21 mouse cellular contexts compared by ENCODE assay signal in genomic region chr3:95136336-95136735, GRCm38 (mm10). TPM values are rescaled to one million over a fixed set of nuclear protein-coding genes. Genes with fewer than 3 reads are reported as not detected.
DNase-seq lines count a peak whose midpoint lies in the region; ATAC-seq and TF ChIP-seq lines count a peak whose summit lies in the region.
"Had no signal": no experiment of that assay in that cellular context is flagged by ENCODE, and none has a peak within 500 bp of the region (broad histone marks: within the 10 kb centered on the region; RNA-seq: fewer than 3 reads in every experiment).

No protein-coding gene starts in this region.

- peak overlapping the region; percentile 45 for H3K9ac ChIP-seq in MEL (ENCODE audit: control insufficient read depth, low read depth, low read length, poor library complexity, severe bottlenecking)
- H3K9ac ChIP-seq in liver, embryonic 16.5 days (ENCODE audit: low read depth, low read length), result no peak overlapping the region
- H3K9ac ChIP-seq: embryonic facial prominence, embryonic 15.5 days; hindbrain, embryonic 14.5 days; intestine, embryonic 15.5 days; midbrain, embryonic 15.5 days; neural tube, embryonic 12.5 days had no signal

- peaks cover 12 to 25% of the 10 kb centered on the region in 2 experiments for H3K4me1 ChIP-seq in MEL (ENCODE audit: control insufficient read depth in 1 of 2, insufficient read depth in 2 of 2, low read length in 2 of 2)
- peaks cover 26% of the 10 kb centered on the region for H3K4me1 ChIP-seq in liver, embryonic 16.5 days (ENCODE audit: control insufficient read depth, low read depth, low read length)

- H3K79me2 ChIP-seq in MEL (ENCODE audit: control insufficient read depth, insufficient read depth, low read length, poor library complexity), result peaks cover 11% of the 10 kb centered on the region

- peak overlapping the region; percentile 79 for H3K27ac ChIP-seq in MEL (ENCODE audit: control insufficient read depth, low read depth, low read length)
- H3K27ac ChIP-seq in liver, embryonic 16.5 days (ENCODE audit: low read length), result peak overlapping the region; percentile 9
- H3K27ac ChIP-seq: embryonic facial prominence, embryonic 15.5 days; heart, embryonic 10.5 days; hindbrain, embryonic 14.5 days; intestine, embryonic 15.5 days; kidney, postnatal 0 days; midbrain, embryonic 15.5 days; neural tube, embryonic 12.5 days had no signal

- 46% methylated on average over 3 of the region's 3 CpGs for WGBS in liver, embryonic 16.5 days (ENCODE audit: insufficient replicate concordance)

- H3K27me3 ChIP-seq in MEL (ENCODE audit: control insufficient read depth in 1 of 2, insufficient read depth in 2 of 2, low read length in 2 of 2), result no peaks in the 10 kb centered on the region
- H3K27me3 ChIP-seq in liver, embryonic 16.5 days (ENCODE audit: control insufficient read depth, insufficient read depth, low read depth, low read length), result no peaks in the 10 kb centered on the region
- H3K27me3 ChIP-seq: embryonic facial prominence, embryonic 15.5 days; intestine, embryonic 15.5 days; midbrain, embryonic 15.5 days; neural tube, embryonic 12.5 days had no signal

- no peaks in the 10 kb centered on the region for H3K9me3 ChIP-seq in MEL (replicated peaks; ENCODE audit: insufficient read depth, low read length)
- no peaks in the 10 kb centered on the region for H3K9me3 ChIP-seq in liver, embryonic 16.5 days (replicated peaks; ENCODE audit: control insufficient read depth, low read length)
- H3K9me3 ChIP-seq: embryonic facial prominence, embryonic 15.5 days; heart, embryonic 10.5 days; intestine, embryonic 15.5 days; midbrain, embryonic 15.5 days; neural tube, embryonic 12.5 days had no signal

- DNase-seq in lung, postnatal 36 days, result peak; percentile 39
- no peak for DNase-seq in lung, postnatal 4 days
- DNase-seq in A20 (ENCODE audit: low read depth, low spot score), result peak; percentile 47
- DNase-seq in MEL (ENCODE audit: low read depth, low spot score), result peak; percentile 63
- no peak for DNase-seq in layer of hippocampus, postnatal 25 days (ENCODE audit: extremely low spot score in 1 of 2, low spot score in 1 of 2)
- DNase-seq in layer of hippocampus, adult 9-11 months, result no peak
- DNase-seq: adrenal gland, postnatal 14 days; cerebellum, adult 8-10 months; gastrocnemius, postnatal 10 days; heart, postnatal 14 days; left cerebral cortex, postnatal 4 days; lung, adult 2 months; right cerebral cortex, postnatal 25 days had no signal

- TF ChIP-seq CTCF in MEL (IDR thresholded peaks at IDR 0.05 in 2 of 3, conservative IDR thresholded peaks at IDR 0.05 in 1 of 3; ENCODE audit: control insufficient read depth in 1 of 3, insufficient read depth in 1 of 3, low read depth in 2 of 3, low read length in 3 of 3, poor library complexity in 1 of 3, severe bottlenecking in 1 of 3), result no peak

- peak overlapping the region; percentile 55 to 86 for H3K4me3 ChIP-seq in MEL (ENCODE audit: control insufficient read depth in 1 of 2, insufficient read depth in 1 of 2, low read depth in 2 of 2, low read length in 2 of 2)
- H3K4me3 ChIP-seq in liver, embryonic 16.5 days (ENCODE audit: low read depth, low read length), result no peak overlapping the region
- H3K4me3 ChIP-seq: heart, embryonic 10.5 days; intestine, embryonic 15.5 days; neural tube, embryonic 12.5 days had no signal

- no peak for TF ChIP-seq RAD21 in MEL (IDR thresholded peaks at IDR 0.05; ENCODE audit: low read depth, low read length)

- H3K36me3 ChIP-seq in MEL (ENCODE audit: control insufficient read depth in 1 of 2, insufficient read depth in 2 of 2, low read length in 2 of 2), result peaks cover 0 to 24% of the 10 kb centered on the region in 2 experiments
- H3K36me3 ChIP-seq in liver, embryonic 16.5 days (ENCODE audit: control insufficient read depth, insufficient read depth), result peaks cover 3% of the 10 kb centered on the region; the same call in 1 of the 2 replicates
- H3K36me3 ChIP-seq: intestine, embryonic 15.5 days had no signal

- TF ChIP-seq POLR2A in MEL (IDR thresholded peaks at IDR 0.05; ENCODE audit: control insufficient read depth in 1 of 2, insufficient read depth in 1 of 2, low read depth in 1 of 2, low read length in 2 of 2, poor library complexity in 1 of 2), result no peak

- no peak for ATAC-seq in liver, embryonic 16.5 days (ENCODE audit: low read depth)
- ATAC-seq: intestine, embryonic 15.5 days; midbrain, embryonic 15.5 days had no signal

- H3K4me2 ChIP-seq in liver, embryonic 16.5 days (ENCODE audit: low read depth, low read length), result no peak overlapping the region

- TF ChIP-seq EP300 in MEL (IDR thresholded peaks at IDR 0.05; ENCODE audit: low read depth in 1 of 2, low read length in 2 of 2), result peak; percentile 51 to 54; a peak in 2 of 4 replicates

TF ChIP-seq in MEL, 35 proteins besides CTCF, POLR2A, EP300 and RAD21 (continues in another document):
- TF ChIP-seq MEF2A (IDR thresholded peaks at IDR 0.05; ENCODE audit: extremely low read depth, insufficient replicate concordance, low read depth, low read length, poor library complexity, severe bottlenecking), result no peak
- TF ChIP-seq TAL1 (IDR thresholded peaks at IDR 0.05; ENCODE audit: low read length), result peak; percentile 14; the same call in 1 of the 2 replicates
- no peak for TF ChIP-seq TBP (IDR thresholded peaks at IDR 0.05; ENCODE audit: low read depth, low read length)
- peak; percentile 70; the same call in 1 of the 2 replicates for TF ChIP-seq SIN3A (IDR thresholded peaks at IDR 0.05; ENCODE audit: low read length)
- TF ChIP-seq E2F4 (IDR thresholded peaks at IDR 0.05; ENCODE audit: borderline replicate concordance, low read depth, low read length), result no peak
- no peak for TF ChIP-seq UBTF (IDR thresholded peaks at IDR 0.05; ENCODE audit: borderline replicate concordance, insufficient read depth, low read depth, low read length)
- 0 out of 2 replicates have a peak, but pooled peaks have one; percentile 9 for TF ChIP-seq HCFC1 (IDR thresholded peaks at IDR 0.05; ENCODE audit: low read depth, low read length)
- no peak for TF ChIP-seq NRF1 (IDR thresholded peaks at IDR 0.05; ENCODE audit: insufficient read depth, low read depth, low read length, poor library complexity, severe bottlenecking)
- peak; percentile 62; the same call in 1 of the 2 replicates for TF ChIP-seq CHD1 (IDR thresholded peaks at IDR 0.05; ENCODE audit: low read depth, low read length)
- TF ChIP-seq ELF1 (IDR thresholded peaks at IDR 0.05; ENCODE audit: low read depth, low read length), result no peak
- peak; percentile 94 for TF ChIP-seq BHLHE40 (IDR thresholded peaks at IDR 0.05; ENCODE audit: borderline replicate concordance, low read depth, low read length)
- TF ChIP-seq NELFE (IDR thresholded peaks at IDR 0.05; ENCODE audit: low read depth, low read length), result no peak
- no peak for TF ChIP-seq MAZ (IDR thresholded peaks at IDR 0.05; ENCODE audit: low read depth, low read length)
- TF ChIP-seq MXI1 (IDR thresholded peaks at IDR 0.05; ENCODE audit: low read depth, low read length), result peak; percentile 76; the same call in 1 of the 2 replicates
- no peak; the same call in 1 of the 2 replicates for TF ChIP-seq ZMIZ1 (IDR thresholded peaks at IDR 0.05; ENCODE audit: low read depth, low read length)
- TF ChIP-seq POLR2AphosphoS5 (IDR thresholded peaks at IDR 0.05; ENCODE audit: borderline replicate concordance, low read depth, low read length), result no peak
- no peak for TF ChIP-seq RCOR1 (IDR thresholded peaks at IDR 0.05; ENCODE audit: low read depth, low read length)
- peak; percentile 86 for TF ChIP-seq MYC (IDR thresholded peaks at IDR 0.05; ENCODE audit: low read depth, low read length)
- no peak for TF ChIP-seq MYB (IDR thresholded peaks at IDR 0.05; ENCODE audit: low read depth, low read length)
- TF ChIP-seq USF2 (IDR thresholded peaks at IDR 0.05; ENCODE audit: borderline replicate concordance in 1 of 2, insufficient read depth in 1 of 2, low read depth in 1 of 2, low read length in 2 of 2), result peak in 1 of 2 experiments; percentile 71; a peak in 2 of 4 replicates
- peak; percentile 29; the same call in 1 of the 2 replicates for TF ChIP-seq GATA1 (IDR thresholded peaks at IDR 0.05; ENCODE audit: low read depth, low read length)
- TF ChIP-seq ETS1 (IDR thresholded peaks at IDR 0.05; ENCODE audit: low read depth, low read length), result peak; percentile 48; the same call in 1 of the 2 replicates

RNA-seq across cellular contexts. Expression of gene Lysmd1, which starts 2.4 kb away (rescaled TPM):
- total RNA-seq in MEL (2012; rRNA removed), result 22.1 and 22.7 TPM in 2 replicates
- polyA plus RNA-seq in MEL (2012; ENCODE audit: insufficient read depth in 1 of 2, insufficient read length in 2 of 2, low read depth in 1 of 2, low replicate concordance in 2 of 2, missing spikeins in 1 of 2), result 100 to 1,000 TPM in 1 of 2 experiments, 10 to 100 TPM in 1; 22.9 to 102 TPM
- 7.5 and 7.8 TPM in 2 replicates for polyA plus RNA-seq in liver, embryonic 16.5 days (2015; fragmentation: Nextera tagmentation; extraction: Ambion mirVana)
- 10 to 100 TPM; 16.5 to 18.4 TPM for total RNA-seq in layer of hippocampus, postnatal 25 days (2021)

RNA-seq across cellular contexts. Expression of gene Scnm1, which starts 2.5 kb away (rescaled TPM):
- 71.8 and 93.1 TPM in 2 replicates for total RNA-seq in MEL (2012; rRNA removed)
- polyA plus RNA-seq in MEL (2012; ENCODE audit: insufficient read depth in 1 of 2, insufficient read length in 2 of 2, low read depth in 1 of 2, low replicate concordance in 2 of 2, missing spikeins in 1 of 2), result 100 to 1,000 TPM in 1 of 2 experiments, not detected in 1; 104 TPM
- polyA plus RNA-seq in liver, embryonic 16.5 days (2015; fragmentation: Nextera tagmentation; extraction: Ambion mirVana), result 24.7 and 25.5 TPM in 2 replicates
- total RNA-seq in layer of hippocampus, postnatal 25 days (2021), result 10 to 100 TPM; 43.1 to 48.2 TPM

RNA-seq across cellular contexts. Expression of gene Tnfaip8l2, which starts 5.8 kb away (rescaled TPM):
- 3.1 and 4.5 TPM in 2 replicates for total RNA-seq in MEL (2012; rRNA removed)
- 1 to 10 TPM in 1 of 2 experiments, not detected in 1; 5.8 TPM for polyA plus RNA-seq in MEL (2012; ENCODE audit: insufficient read depth in 1 of 2, insufficient read length in 2 of 2, low read depth in 1 of 2, low replicate concordance in 2 of 2, missing spikeins in 1 of 2)
- 9.3 and 9.6 TPM in 2 replicates for polyA plus RNA-seq in liver, embryonic 16.5 days (2015; fragmentation: Nextera tagmentation; extraction: Ambion mirVana)
- total RNA-seq in layer of hippocampus, postnatal 25 days (2021), result 1 to 10 TPM; 2.1 to 3.1 TPM

RNA-seq across cellular contexts. Expression of gene Tmod4, which starts 12.1 kb away (rescaled TPM):
- 1.6 and 3.1 TPM in 2 replicates for total RNA-seq in MEL (2012; rRNA removed)
- 1 to 10 TPM in 1 of 2 experiments, not detected in 1; 5.4 TPM for polyA plus RNA-seq in MEL (2012; ENCODE audit: insufficient read depth in 1 of 2, insufficient read length in 2 of 2, low read depth in 1 of 2, low replicate concordance in 2 of 2, missing spikeins in 1 of 2)
- polyA plus RNA-seq in liver, embryonic 16.5 days (2015; fragmentation: Nextera tagmentation; extraction: Ambion mirVana), result 0.83 and 1.2 TPM in 2 replicates
- total RNA-seq in layer of hippocampus, postnatal 25 days (2021), result under 1 TPM; 0.76 to 0.94 TPM
- total RNA-seq: adrenal gland, postnatal 14 days had no signal

RNA-seq across cellular contexts. Expression of gene Sema6c, which starts 23.9 kb away (rescaled TPM):
- 0.35 and 0.69 TPM in 2 replicates for total RNA-seq in MEL (2012; rRNA removed)
- 1 to 10 TPM in 1 of 2 experiments, not detected in 1; 3.2 TPM for polyA plus RNA-seq in MEL (2012; ENCODE audit: insufficient read depth in 1 of 2, insufficient read length in 2 of 2, low read depth in 1 of 2, low replicate concordance in 2 of 2, missing spikeins in 1 of 2)
- 0.19 and 0.20 TPM in 2 replicates for polyA plus RNA-seq in liver, embryonic 16.5 days (2015; fragmentation: Nextera tagmentation; extraction: Ambion mirVana)
- total RNA-seq in layer of hippocampus, postnatal 25 days (2021), result 10 to 100 TPM; 35.1 to 41.9 TPM

Comparison
In these comparisons a context has a peak if more than half of its experiments do, and no peak if none do; other contexts are left out.
1. DNase-seq: peak in lung, postnatal 36 days (single experiment), A20 (single experiment) and MEL (single experiment); none in lung, postnatal 4 days (0 of 2), layer of hippocampus, postnatal 25 days (0 of 2) and layer of hippocampus, adult 9-11 months (single experiment).